Mouse (Mus musculus) embryonic fibroblast, embryonic 13.5 days (primary cell): ENCODE results near the gene Thbs4. TPM values are rescaled to one million over a fixed set of nuclear protein-coding genes. Genes with fewer than 3 reads are reported as not detected.
"Not testable (repeated sequence)": the region's sequence is repeated elsewhere in the genome, so short reads cannot be mapped to it uniquely, and the experiment has no call there.

ENCODE experiments used
- H3K27ac ChIP-seq: 2 replicates; pipeline ENCODE4 v1.5.1; 2012; ENCODE audit warnings: low read length, control low read depth, inconsistent platforms; ENCODE audit not compliant: insufficient read depth
- H3K4me1 ChIP-seq: 2 replicates; pipeline ENCODE4 v1.6.1; 2011; ENCODE audit warnings: low read length; ENCODE audit not compliant: control insufficient read depth, insufficient read depth
- H3K4me3 ChIP-seq: 2 replicates; pipeline ENCODE4 v1.5.1; 2011; ENCODE audit warnings: mild to moderate bottlenecking, control low read depth, low read length; ENCODE audit not compliant: insufficient read depth
- CTCF ChIP-seq: IDR thresholded peaks from 2 replicates; pipeline ENCODE4 v1.5.1; 2011; ENCODE audit warnings: mild to moderate bottlenecking, control low read depth, low read length, moderate library complexity, borderline replicate concordance; ENCODE audit not compliant: insufficient read depth
- POLR2A ChIP-seq: IDR thresholded peaks from 2 replicates; pipeline ENCODE4 v1.6.1; 2011; ENCODE audit warnings: low read depth, mild to moderate bottlenecking, control low read depth, low read length, moderate library complexity
- polyA plus RNA-seq: library from polyadenylated mRNA; stranded (reverse); fragments of >200 nt; gene quantifications from 2 replicates; pipeline ENCODE4 v1.2.4, GENCODE M21; 2011; ENCODE audit warnings: low read depth; ENCODE audit not compliant: missing spikeins, insufficient read length

Gene Thbs4
- 0.65 and 2.6 TPM in 2 replicates for polyA plus RNA-seq

DNA sequence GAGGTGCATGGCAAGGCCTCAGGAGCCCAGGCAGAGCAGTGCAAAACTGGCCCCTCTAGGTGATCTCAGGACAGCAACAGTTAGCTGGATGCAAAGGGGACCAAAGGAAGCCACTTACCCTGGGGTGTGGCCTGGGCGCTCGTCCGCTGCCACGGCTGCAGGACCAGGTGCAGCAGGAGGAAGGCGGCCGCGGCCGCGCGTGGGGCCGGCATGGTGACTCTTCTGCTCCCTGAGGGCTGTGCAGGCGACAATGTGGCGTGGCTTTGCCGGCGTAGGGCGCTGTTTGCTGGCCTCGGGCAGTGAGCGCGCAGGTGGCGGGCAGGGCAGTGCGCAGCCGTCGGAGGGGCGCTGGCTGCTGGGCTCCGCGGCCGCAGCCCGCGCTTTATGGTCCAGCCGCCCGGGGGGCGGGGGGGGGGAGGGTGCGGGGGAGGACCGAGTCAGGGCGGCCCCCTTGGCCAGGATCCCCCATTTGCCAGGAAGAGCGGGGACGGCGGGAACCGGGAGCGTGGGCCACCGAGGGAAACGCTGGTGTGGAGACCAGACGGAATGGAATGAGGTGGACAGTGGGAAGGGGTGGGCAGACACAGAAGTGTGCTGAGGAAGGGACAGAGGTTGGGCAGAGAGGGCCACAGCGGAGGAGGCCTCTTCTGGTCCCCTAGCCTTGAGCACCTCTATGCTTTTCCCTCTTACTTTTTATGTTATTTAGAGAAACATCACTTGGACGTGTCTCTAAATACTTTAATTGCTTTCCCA, at the start of gene Thbs4:
Thbs4 (minus strand) TSS at position 357 of the 753 bp plus-strand sequence.
- Histone ChIP-seq H3K4me1 (no peaks in the 10 kb centered on the region), H3K4me3 (no peak within 1 kb of the TSS), H3K27ac (no peak within 1 kb of the TSS)
- TF ChIP-seq POLR2A (no peak), CTCF (no peak)

DNA sequence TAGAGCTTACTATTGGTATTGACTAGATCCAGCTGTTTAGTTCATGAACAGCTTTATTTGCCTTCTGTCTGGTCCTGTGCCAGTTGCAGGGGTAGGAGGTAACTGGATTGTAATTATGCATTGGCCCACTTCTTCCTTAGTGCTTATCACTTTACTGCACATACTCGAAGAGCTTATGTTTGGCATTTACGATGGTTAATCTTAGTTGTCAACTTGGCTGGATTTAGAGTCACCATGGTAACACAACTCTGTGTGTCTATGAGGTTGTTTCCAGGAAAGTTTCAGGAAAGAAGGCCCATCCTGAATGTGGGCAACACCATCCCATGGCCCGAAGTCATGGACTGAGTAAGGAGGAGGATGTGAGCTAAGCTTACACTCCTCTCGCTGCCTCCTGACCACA, 38.5 kb upstream of the Thbs4 start:
- H3K4me1 ChIP-seq = peaks cover 2% of the 10 kb centered on the region; the same call in 1 of the 2 replicates
- no peak overlapping the region for H3K27ac ChIP-seq

DNA sequence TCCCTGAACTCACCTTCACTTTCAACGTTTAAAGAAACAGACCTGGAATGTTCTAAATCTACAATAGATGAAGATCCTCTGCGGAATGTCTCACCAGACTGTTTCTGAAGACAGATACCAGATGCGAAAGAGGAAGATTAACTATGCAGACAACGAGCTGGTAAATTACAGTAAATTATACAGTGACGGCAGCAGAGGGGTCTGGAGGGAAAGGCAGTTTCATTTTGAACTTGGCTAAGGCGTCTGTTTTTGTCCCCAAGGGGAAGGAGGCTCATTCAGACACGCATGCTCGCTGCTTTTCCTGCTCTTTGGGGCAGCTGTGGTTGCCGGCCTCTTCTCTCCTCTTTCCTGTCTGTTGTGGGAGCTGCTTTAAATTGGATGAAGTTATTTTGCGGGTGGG, 34.2 kb upstream of the Thbs4 start:
- H3K4me1 ChIP-seq = peaks cover 2% of the 10 kb centered on the region; the same call in 1 of the 2 replicates
- H3K27ac ChIP-seq = no peak overlapping the region
- TF ChIP-seq POLR2A = no peak
- no peak for TF ChIP-seq CTCF
- no peak overlapping the region for H3K4me3 ChIP-seq

More for the DNA sequence above, 38.5 kb upstream of the Thbs4 start:
- H3K4me3 ChIP-seq = no peak overlapping the region
- no peak for TF ChIP-seq CTCF

DNA sequence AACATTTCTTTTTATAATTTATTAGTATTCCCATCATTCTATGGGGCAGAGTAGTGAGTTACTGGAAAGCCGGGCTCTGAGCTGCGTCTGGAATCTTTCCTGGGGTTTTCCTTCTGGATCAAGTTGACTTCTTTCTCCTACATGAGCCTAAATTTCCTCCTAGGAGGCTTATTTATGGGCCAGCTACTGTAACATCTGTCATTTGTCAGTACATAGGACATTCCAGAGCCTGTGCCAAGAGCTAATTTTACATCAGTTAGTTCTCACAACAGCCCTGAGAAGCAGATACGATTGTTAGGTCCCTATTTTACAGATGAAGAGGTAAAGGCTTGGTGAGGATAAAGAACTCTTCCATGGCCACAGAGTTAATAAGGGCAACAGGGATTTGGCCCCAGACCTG, 22.7 kb upstream of the Thbs4 start:
- TF ChIP-seq POLR2A (no peak), CTCF (no peak)
- Histone ChIP-seq H3K4me1 (no peaks in the 10 kb centered on the region), H3K27ac (no peak overlapping the region), H3K4me3 (no peak overlapping the region)

DNA sequence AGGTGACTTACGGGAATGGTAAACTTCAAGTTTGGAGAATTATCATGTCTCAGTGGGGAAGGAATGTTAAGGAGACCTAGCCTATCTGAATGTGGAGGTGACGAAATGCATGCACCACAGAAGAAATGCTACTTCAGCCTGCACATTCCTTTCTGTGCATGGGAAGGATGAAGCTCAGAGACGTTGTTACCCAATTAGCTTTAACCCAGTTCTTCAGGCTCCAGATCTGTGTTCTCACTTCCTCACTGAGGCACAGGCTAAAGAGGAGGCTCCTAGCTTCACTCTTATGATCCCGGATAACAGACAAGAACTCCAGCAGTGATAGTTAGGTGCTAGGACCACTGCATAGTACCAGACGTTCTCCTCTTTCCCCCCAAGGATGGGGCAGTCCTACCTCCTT, 21.7 kb upstream of the Thbs4 start:
- no peak overlapping the region for H3K27ac ChIP-seq

DNA sequence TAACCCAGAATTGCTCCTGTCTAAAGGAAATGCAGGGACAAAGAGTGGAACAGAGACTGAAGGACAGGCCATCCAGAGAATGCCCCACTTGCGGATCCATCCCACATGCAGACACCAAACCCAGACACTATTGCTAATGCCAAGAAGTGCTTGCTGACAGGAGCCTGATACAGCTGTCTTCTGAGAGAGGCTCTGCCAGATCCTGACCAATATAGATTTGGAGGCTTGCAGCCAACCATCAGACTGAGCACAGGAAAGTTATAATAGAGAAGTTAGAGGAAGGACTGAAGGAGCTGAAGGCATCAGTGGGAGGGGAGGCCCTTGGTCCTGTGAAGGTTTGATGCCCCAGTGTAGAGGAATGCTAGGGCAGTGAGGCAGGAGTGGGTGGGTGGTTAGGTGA, 16.0 kb upstream of the Thbs4 start:
- not testable (repeated sequence) for H3K4me1 ChIP-seq, H3K27ac ChIP-seq, H3K4me3 ChIP-seq

More for the DNA sequence above, 21.7 kb upstream of the Thbs4 start:
- Histone ChIP-seq H3K4me1 (no peaks in the 10 kb centered on the region), H3K4me3 (no peak overlapping the region)
- TF ChIP-seq POLR2A = no peak
- TF ChIP-seq CTCF = no peak

GRCm38 (mm10) chr13:92807849-92808248, 13.2 kb upstream of the Thbs4 start:
- H3K4me3 ChIP-seq = no peak overlapping the region
- no peak for TF ChIP-seq CTCF
- TF ChIP-seq POLR2A = no peak
- H3K27ac ChIP-seq = no peak overlapping the region
- no peaks in the 10 kb centered on the region for H3K4me1 ChIP-seq

DNA sequence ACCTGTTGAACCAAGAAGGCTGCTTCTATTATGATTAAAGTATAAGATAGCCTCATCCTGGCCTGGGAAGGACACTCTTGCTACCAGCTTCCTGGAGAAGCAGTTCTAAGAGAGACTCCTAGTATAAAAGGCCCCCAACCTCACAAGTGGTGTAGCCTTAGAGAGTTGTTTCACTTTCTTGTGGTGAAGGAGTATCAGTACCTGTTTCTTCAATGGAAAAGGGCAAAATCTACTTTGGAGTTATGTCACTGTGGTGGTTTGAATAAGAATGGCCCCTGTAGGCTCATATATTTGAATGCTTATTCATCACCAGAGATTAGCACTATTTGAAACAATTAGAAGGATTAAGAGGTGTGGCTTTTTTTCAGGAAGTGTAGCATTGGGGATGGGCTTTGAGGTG, 12.2 kb upstream of the Thbs4 start:
- TF ChIP-seq CTCF (no peak), POLR2A (no peak)
- H3K27ac ChIP-seq = no peak overlapping the region
- no peaks in the 10 kb centered on the region for H3K4me1 ChIP-seq
- H3K4me3 ChIP-seq = no peak overlapping the region

DNA sequence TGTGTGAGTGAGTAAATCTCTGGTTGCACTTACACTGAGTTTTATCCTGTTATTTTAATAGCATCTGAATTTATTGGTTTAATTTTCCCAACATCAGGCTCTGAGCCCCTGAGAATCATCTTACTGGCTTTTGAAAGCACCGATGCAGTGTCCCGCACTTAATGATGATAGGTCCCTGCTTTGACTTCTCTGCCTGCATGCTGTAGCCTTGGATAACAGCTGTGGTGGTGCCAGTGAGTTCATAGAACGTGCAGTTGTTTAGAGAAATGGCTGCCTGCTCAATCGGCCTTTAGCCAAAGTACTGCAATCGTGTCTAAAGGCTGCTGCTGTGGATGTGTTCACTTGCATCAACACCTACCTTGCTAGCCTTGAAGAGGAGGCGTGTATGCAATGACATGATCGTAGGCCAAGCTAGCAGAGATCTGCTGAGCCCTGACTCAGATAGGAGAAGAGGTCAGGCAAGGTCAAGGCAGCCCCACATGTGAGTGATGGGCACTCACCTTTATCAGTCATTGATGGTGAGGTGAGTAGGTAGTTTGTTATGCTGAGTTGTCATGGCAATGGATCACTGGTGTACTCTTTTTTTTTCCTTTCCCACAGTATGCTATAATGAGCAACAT, 4.8 kb upstream of the Thbs4 start:
- TF ChIP-seq POLR2A = no peak
- no peak for TF ChIP-seq CTCF
- Histone ChIP-seq H3K4me1 (no peaks in the 10 kb centered on the region), H3K27ac (no peak overlapping the region), H3K4me3 (no peak overlapping the region)

DNA sequence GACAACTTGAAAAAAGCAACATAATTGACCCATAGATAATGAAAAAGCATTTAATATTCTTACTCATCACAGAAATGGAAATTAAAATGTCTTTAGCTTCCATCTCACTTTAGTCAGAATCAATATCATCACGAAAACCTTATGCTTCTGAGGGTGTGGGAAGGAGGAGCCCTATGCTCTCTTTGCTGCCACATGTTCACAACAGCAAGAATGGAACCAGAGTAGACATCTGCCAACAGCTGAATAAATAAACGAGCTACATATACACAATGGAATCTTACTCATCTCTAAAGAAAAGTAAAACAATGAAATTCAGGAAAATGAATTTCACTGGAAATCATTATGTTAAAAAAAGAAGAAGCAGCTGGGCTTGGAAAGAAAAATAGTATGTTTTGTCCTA, 4.2 kb upstream of the Thbs4 start:
- no peaks in the 10 kb centered on the region for H3K4me1 ChIP-seq
- no peak overlapping the region for H3K27ac ChIP-seq
- TF ChIP-seq POLR2A = no peak
- TF ChIP-seq CTCF = no peak
- H3K4me3 ChIP-seq = no peak overlapping the region
